Mouse (Mus musculus) intestine, postnatal 0 days (tissue): ENCODE results near the gene Kcnn3. TPM values are rescaled to one million over a fixed set of nuclear protein-coding genes. Genes with fewer than 3 reads are reported as not detected.

Source experiments
- ATAC-seq: fragments of 200-750 bp; cut with Nextera tagmentation; 2 replicates; pipeline ENCODE4 v1.8.0; 2017; ENCODE audit warnings: mild to moderate bottlenecking, moderate TSS enrichment, moderate library complexity
- H3K27ac ChIP-seq: fragments of 300-500 bp; sonication (generic); 2 replicates; pipeline ENCODE4 v1.5.1; 2014; ENCODE audit warnings: mild to moderate bottlenecking, low read depth, low read length, moderate library complexity
- H3K27me3 ChIP-seq: fragments of 300-500 bp; sonication (generic); replicated peaks from 2 replicates; pipeline ENCODE4 v1.6.1; 2014; ENCODE audit warnings: low read length, mixed read lengths; ENCODE audit not compliant: control insufficient read depth, insufficient read depth
- H3K36me3 ChIP-seq: fragments of 300-500 bp; sonication (generic); 2 replicates; pipeline ENCODE4 v1.6.1; 2014; ENCODE audit warnings: mild to moderate bottlenecking, moderate library complexity; ENCODE audit not compliant: control insufficient read depth, insufficient read depth
- H3K4me1 ChIP-seq: fragments of 300-500 bp; sonication (generic); replicated peaks from 2 replicates; pipeline ENCODE4 v1.6.1; 2014; ENCODE audit warnings: antibody characterized with exemption, low read length, mixed read lengths; ENCODE audit not compliant: control insufficient read depth, insufficient read depth
- H3K4me2 ChIP-seq: fragments of 300-500 bp; sonication (generic); replicated peaks from 2 replicates; pipeline ENCODE4 v1.6.1; 2014; ENCODE audit warnings: low read depth, mild to moderate bottlenecking, moderate library complexity
- H3K4me3 ChIP-seq: fragments of 300-500 bp; sonication (generic); 2 replicates; pipeline ENCODE4 v1.5.1; 2014; ENCODE audit warnings: low read depth, low read length
- H3K9ac ChIP-seq: fragments of 300-500 bp; sonication (generic); 2 replicates; pipeline ENCODE4 v1.6.1; 2014; ENCODE audit warnings: mild to moderate bottlenecking, low read depth, low read length
- H3K9me3 ChIP-seq: fragments of 300-500 bp; sonication (generic); 2 replicates; pipeline ENCODE4 v1.6.1; 2016; ENCODE audit warnings: mixed run types; ENCODE audit not compliant: control insufficient read depth
- CTCF ChIP-seq: sonication (generic); IDR thresholded peaks from 2 replicates; pipeline ENCODE4 v1.5.1; 2016; ENCODE audit warnings: low read depth, mild to moderate bottlenecking, control low read depth, antibody characterized with exemption, moderate library complexity
- WGBS: fragments of 180-500 bp; shearing (Covaris S2); extraction: QIAGEN DNeasy Blood & Tissue Kit; methylation state at CpG from one replicate; pipeline ENCODE4 v1.1.7; 2014; 5-methylcytosine and 5-hydroxymethylcytosine counted together
- polyA plus RNA-seq: library from polyadenylated mRNA; unstranded; fragments of >200 nt; fragmentation: Nextera tagmentation; extraction: Ambion mirVana; gene quantifications from 2 replicates; pipeline ENCODE4 v1.2.1, GENCODE M21; 2015

The Kcnn3 gene
- polyA plus RNA-seq, 1 experiment from 2014 or later = 4.6 TPM

GRCm38 (mm10) chr3:89691776-89692175 lies 171.8 kb downstream of the Kcnn3 start:
- no peak for ATAC-seq
- no peak for TF ChIP-seq CTCF
- 72% methylated on average over 9 of the region's 9 CpGs for WGBS
- Histone ChIP-seq H3K4me3 (no peak overlapping the region), H3K27me3 (peaks cover 11% of the 10 kb centered on the region; the same call in 1 of the 2 replicates), H3K36me3 (no peaks in the 10 kb centered on the region), H3K4me2 (no peak overlapping the region), H3K9ac (no peak overlapping the region), H3K4me1 (no peaks in the 10 kb centered on the region), H3K9me3 (no peaks in the 10 kb centered on the region), H3K27ac (no peak overlapping the region)

- Histone ChIP-seq H3K27ac (no peak overlapping the region), H3K9ac (no peak overlapping the region), H3K4me1 (no peaks in the 10 kb centered on the region), H3K4me3 (no peak overlapping the region), H3K27me3 (no peaks in the 10 kb centered on the region), H3K4me2 (no peak overlapping the region), H3K36me3 (no peaks in the 10 kb centered on the region), H3K9me3 (no peaks in the 10 kb centered on the region)
- TF ChIP-seq CTCF = no peak
- WGBS = 81% methylated on average over 12 of the region's 12 CpGs
- no peak for ATAC-seq
These were observed 176.3 kb downstream of the Kcnn3 start for GRCm38 (mm10) chr3:89696152-89696821.

- no peaks in the 10 kb centered on the region for H3K27me3 ChIP-seq
- no peaks in the 10 kb centered on the region for H3K9me3 ChIP-seq
- H3K36me3 ChIP-seq = no peaks in the 10 kb centered on the region
- no peak overlapping the region for H3K9ac ChIP-seq
- no peak for TF ChIP-seq CTCF
- no peak overlapping the region for H3K4me3 ChIP-seq
- H3K4me1 ChIP-seq = no peaks in the 10 kb centered on the region
- H3K4me2 ChIP-seq = no peak overlapping the region
- WGBS = 97% methylated on average over 1 of the region's 1 CpGs
- H3K27ac ChIP-seq = no peak overlapping the region
- ATAC-seq = no peak
These were observed 179.0 kb downstream of the Kcnn3 start for GRCm38 (mm10) chr3:89698958-89699357.

- Histone ChIP-seq H3K27me3 (no peaks in the 10 kb centered on the region), H3K27ac (no peak overlapping the region), H3K4me3 (no peak overlapping the region), H3K9me3 (no peaks in the 10 kb centered on the region), H3K4me2 (no peak overlapping the region), H3K36me3 (no peaks in the 10 kb centered on the region), H3K9ac (no peak overlapping the region), H3K4me1 (no peaks in the 10 kb centered on the region)
- TF ChIP-seq CTCF = no peak
- no peak for ATAC-seq
- WGBS = 73% methylated on average over 11 of the region's 11 CpGs
These were observed 180.5 kb downstream of the Kcnn3 start for GRCm38 (mm10) chr3:89700461-89700860.

DNA sequence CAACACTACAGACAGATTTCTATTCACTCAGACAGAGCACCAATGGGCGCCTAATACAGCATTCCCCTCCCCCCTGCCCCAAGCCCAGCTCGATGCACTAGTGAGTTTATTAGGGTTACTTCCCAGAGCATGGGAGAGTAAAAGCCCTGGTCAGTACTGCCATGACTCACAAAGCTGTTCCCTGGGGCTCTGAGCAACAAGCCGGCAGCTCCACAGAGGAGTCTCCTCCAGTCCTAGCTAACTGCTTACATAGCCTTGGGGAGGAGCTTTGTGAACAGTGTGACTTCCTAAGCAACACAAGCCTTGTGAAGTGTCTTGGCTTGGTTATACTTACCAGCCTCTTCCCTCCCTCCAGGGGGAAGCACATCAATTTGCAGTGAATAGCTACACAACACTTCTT lies 183.6 kb downstream of the Kcnn3 start:
- TF ChIP-seq CTCF = no peak

GRCm38 (mm10) chr3:89704064-89704463 lies 184.1 kb downstream of the Kcnn3 start:
- H3K4me1 ChIP-seq = no peaks in the 10 kb centered on the region
- no peak overlapping the region for H3K27ac ChIP-seq
- ATAC-seq = no peak
- 78% methylated on average over 6 of the region's 6 CpGs for whole genome bisulfite sequencing
- H3K27me3 ChIP-seq = no peaks in the 10 kb centered on the region
- no peak overlapping the region for H3K9ac ChIP-seq
- no peaks in the 10 kb centered on the region for H3K36me3 ChIP-seq
- H3K4me3 ChIP-seq = no peak overlapping the region
- no peak overlapping the region for H3K4me2 ChIP-seq
- no peak for TF ChIP-seq CTCF
- no peaks in the 10 kb centered on the region for H3K9me3 ChIP-seq

More for the DNA sequence above, 183.6 kb downstream of the Kcnn3 start:
- Histone ChIP-seq H3K4me2 (no peak overlapping the region), H3K27me3 (no peaks in the 10 kb centered on the region), H3K4me3 (no peak overlapping the region), H3K4me1 (no peaks in the 10 kb centered on the region), H3K9ac (no peak overlapping the region), H3K9me3 (no peaks in the 10 kb centered on the region), H3K36me3 (no peaks in the 10 kb centered on the region), H3K27ac (no peak overlapping the region)
- 33% methylated on average over 3 of the region's 3 CpGs for WGBS
- ATAC-seq = no peak
